ENCODE assay signal across 7 mouse cellular contexts in the genomic region with DNA sequence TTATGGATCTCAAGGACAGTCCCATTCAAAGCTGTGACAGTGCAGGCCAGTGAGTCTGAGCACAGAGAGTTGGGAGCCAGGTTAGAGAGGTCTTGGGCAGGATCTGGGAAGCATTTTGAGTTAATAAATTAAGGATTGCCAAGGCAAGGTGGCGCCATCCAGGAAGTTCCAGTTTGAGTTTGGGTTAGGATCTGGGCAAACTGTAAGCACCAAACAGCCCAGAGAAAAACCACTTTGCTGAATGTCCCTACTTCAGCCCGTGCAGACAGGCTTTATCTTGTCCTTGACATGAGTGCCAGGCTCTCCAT.
DNase-seq lines count a peak whose midpoint lies in the region; ATAC-seq lines count a peak whose summit lies in the region.

No protein-coding gene starts in this region.

- DNase-seq in kidney, postnatal 14 days, result no peak
- DNase-seq in right cerebral cortex, postnatal 10 days (ENCODE audit: low spot score in 2 of 2), result no peak

- peaks cover 3% of the 10 kb centered on the region; the same call in 1 of the 2 replicates for H3K9me3 ChIP-seq in kidney, embryonic 16.5 days (ENCODE audit: low read length)
- no peaks in the 10 kb centered on the region for H3K9me3 ChIP-seq in embryonic facial prominence, embryonic 15.5 days (replicated peaks)
- H3K9me3 ChIP-seq in hindbrain, embryonic 13.5 days, result no peaks in the 10 kb centered on the region
- 0 out of 2 replicates have a peak, but pooled peaks cover 4% of the 10 kb centered on the region for H3K9me3 ChIP-seq in midbrain, embryonic 12.5 days

- H3K4me3 ChIP-seq in kidney, embryonic 16.5 days (ENCODE audit: low read length), result no peak overlapping the region
- no peak overlapping the region for H3K4me3 ChIP-seq in embryonic facial prominence, embryonic 15.5 days (replicated peaks)
- no peak overlapping the region for H3K4me3 ChIP-seq in hindbrain, embryonic 13.5 days
- H3K4me3 ChIP-seq in midbrain, embryonic 12.5 days, result no peak overlapping the region

- 61% methylated on average over 2 of the region's 2 CpGs for WGBS in kidney, embryonic 16.5 days
- WGBS in embryonic facial prominence, embryonic 15.5 days, result 68% methylated on average over 2 of the region's 2 CpGs
- WGBS in hindbrain, embryonic 13.5 days, result 88% methylated on average over 2 of the region's 2 CpGs
- WGBS in midbrain, embryonic 12.5 days, result 80% methylated on average over 2 of the region's 2 CpGs

- 0 out of 2 replicates have a peak, but pooled peaks have one; percentile 17 for ATAC-seq in kidney, embryonic 16.5 days (ENCODE audit: low FRiP score, low TSS enrichment)
- ATAC-seq in embryonic facial prominence, embryonic 15.5 days (ENCODE audit: insufficient number of reproducible peaks, low FRiP score, low TSS enrichment, low read depth), result no peak
- ATAC-seq in hindbrain, embryonic 13.5 days (ENCODE audit: low FRiP score), result no peak
- no peak for ATAC-seq in midbrain, embryonic 12.5 days (ENCODE audit: low FRiP score, low read depth)
- no peak for ATAC-seq in activated CD4-positive, CD25-positive, alpha-beta regulatory T cell, adult 4 months

- no peaks in the 10 kb centered on the region for H3K27me3 ChIP-seq in kidney, embryonic 16.5 days (ENCODE audit: insufficient read depth, low read length)
- no peaks in the 10 kb centered on the region for H3K27me3 ChIP-seq in embryonic facial prominence, embryonic 15.5 days
- no peaks in the 10 kb centered on the region for H3K27me3 ChIP-seq in hindbrain, embryonic 13.5 days
- no peaks in the 10 kb centered on the region for H3K27me3 ChIP-seq in midbrain, embryonic 12.5 days

- H3K36me3 ChIP-seq in kidney, embryonic 16.5 days (ENCODE audit: insufficient read depth, low read length), result no peaks in the 10 kb centered on the region
- H3K36me3 ChIP-seq in embryonic facial prominence, embryonic 15.5 days, result no peaks in the 10 kb centered on the region
- H3K36me3 ChIP-seq in hindbrain, embryonic 13.5 days, result no peaks in the 10 kb centered on the region
- H3K36me3 ChIP-seq in midbrain, embryonic 12.5 days, result no peaks in the 10 kb centered on the region

- H3K4me2 ChIP-seq in kidney, embryonic 16.5 days (replicated peaks; ENCODE audit: low read depth, low read length), result no peak overlapping the region
- H3K4me2 ChIP-seq in embryonic facial prominence, embryonic 15.5 days (replicated peaks), result no peak overlapping the region
- H3K4me2 ChIP-seq in hindbrain, embryonic 13.5 days, result no peak overlapping the region
- H3K4me2 ChIP-seq in midbrain, embryonic 12.5 days (replicated peaks), result no peak overlapping the region

- peaks cover 49% of the 10 kb centered on the region for H3K4me1 ChIP-seq in kidney, embryonic 16.5 days (ENCODE audit: insufficient read depth, low read length)
- H3K4me1 ChIP-seq in embryonic facial prominence, embryonic 15.5 days, result peaks cover 69% of the 10 kb centered on the region
- peaks cover 12% of the 10 kb centered on the region for H3K4me1 ChIP-seq in hindbrain, embryonic 13.5 days (replicated peaks)
- peaks cover 18% of the 10 kb centered on the region for H3K4me1 ChIP-seq in midbrain, embryonic 12.5 days

- peak overlapping the region; percentile 89 for H3K27ac ChIP-seq in kidney, embryonic 16.5 days (ENCODE audit: low read length)
- H3K27ac ChIP-seq in embryonic facial prominence, embryonic 15.5 days (replicated peaks), result peak overlapping the region; percentile 79; the same call in 1 of the 2 replicates
- H3K27ac ChIP-seq in hindbrain, embryonic 13.5 days, result peak overlapping the region; percentile 53; the same call in 1 of the 2 replicates
- H3K27ac ChIP-seq in midbrain, embryonic 12.5 days (replicated peaks), result peak overlapping the region; percentile 78

- no peak overlapping the region; the same call in 1 of the 2 replicates for H3K9ac ChIP-seq in kidney, embryonic 16.5 days (replicated peaks; ENCODE audit: low read length)
- H3K9ac ChIP-seq in embryonic facial prominence, embryonic 15.5 days, result no peak overlapping the region
- H3K9ac ChIP-seq in hindbrain, embryonic 13.5 days, result no peak overlapping the region
- H3K9ac ChIP-seq in midbrain, embryonic 12.5 days (replicated peaks), result no peak overlapping the region
